Mouse (Mus musculus): Measurements from ENCODE around the gene Sec24b.

Gene Sec24b

DNA sequence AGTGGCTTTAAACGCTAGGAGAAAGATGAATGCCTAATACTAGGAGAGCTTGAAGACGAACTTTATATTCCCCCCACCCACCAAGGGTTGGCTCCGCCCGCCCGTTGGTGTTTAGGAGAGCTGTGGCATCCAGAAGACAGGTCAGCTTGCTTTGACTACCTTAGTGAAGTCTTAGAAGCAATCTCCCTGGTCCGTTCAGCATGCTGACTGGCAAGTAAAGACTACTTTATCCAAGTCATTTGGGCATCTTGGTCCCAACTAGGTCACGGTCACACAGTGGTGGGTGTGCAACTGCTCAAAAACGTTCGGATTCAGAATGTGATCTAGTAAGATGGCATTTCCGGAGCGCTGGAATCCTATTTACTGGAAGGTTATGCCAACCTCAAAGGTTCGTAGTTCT, at the start of gene Sec24b:
Gene Sec24b, minus strand, starts transcription at position 273 of the 400 bp plus-strand sequence.
- ATAC-seq (ENCODE audit: low TSS enrichment) = peak; percentile 50

DNA sequence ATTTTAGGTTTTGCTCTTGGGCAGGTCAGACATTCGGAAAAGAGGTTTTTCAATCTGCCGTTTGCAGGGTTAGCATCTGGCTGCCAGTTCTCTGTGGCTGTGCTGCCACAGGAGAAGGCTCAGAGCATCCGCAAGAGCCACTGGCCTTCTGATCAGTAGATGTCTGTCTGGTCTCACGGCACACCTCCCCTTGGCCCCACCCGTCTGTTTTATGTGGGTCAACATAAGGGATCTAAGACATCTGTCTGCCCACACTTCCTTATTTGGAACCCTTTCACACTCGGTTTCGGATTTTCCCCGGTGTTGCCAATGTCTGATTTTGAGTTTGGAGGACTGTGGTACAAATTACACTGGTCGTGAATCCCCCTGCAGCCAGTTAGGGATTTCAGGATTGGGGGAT, 43.1 kb upstream of the Sec24b start:
- peak; percentile 58 for ATAC-seq (ENCODE audit: low TSS enrichment)

DNA sequence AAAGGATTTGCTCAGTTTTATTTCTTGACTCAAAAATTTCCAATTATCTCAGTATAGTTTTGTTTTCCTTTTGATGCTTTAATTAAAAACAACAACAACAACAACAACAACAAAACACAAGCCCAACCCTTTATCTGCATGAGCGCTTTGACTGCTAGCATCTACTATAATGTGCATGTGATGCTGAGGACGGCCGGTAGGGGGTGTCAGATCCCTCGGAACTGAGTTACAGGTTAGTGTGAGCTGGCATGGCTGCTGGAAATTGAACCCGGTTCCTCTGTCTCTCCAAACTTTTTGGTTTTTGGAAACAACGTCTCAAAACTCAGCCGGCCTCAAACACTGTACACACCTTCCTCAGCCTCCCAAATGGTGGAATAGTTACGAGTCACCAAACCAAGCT, 42.1 kb upstream of the Sec24b start:
- ATAC-seq (ENCODE audit: low TSS enrichment) = peak; percentile 16; the same call in 1 of the 2 replicates

DNA sequence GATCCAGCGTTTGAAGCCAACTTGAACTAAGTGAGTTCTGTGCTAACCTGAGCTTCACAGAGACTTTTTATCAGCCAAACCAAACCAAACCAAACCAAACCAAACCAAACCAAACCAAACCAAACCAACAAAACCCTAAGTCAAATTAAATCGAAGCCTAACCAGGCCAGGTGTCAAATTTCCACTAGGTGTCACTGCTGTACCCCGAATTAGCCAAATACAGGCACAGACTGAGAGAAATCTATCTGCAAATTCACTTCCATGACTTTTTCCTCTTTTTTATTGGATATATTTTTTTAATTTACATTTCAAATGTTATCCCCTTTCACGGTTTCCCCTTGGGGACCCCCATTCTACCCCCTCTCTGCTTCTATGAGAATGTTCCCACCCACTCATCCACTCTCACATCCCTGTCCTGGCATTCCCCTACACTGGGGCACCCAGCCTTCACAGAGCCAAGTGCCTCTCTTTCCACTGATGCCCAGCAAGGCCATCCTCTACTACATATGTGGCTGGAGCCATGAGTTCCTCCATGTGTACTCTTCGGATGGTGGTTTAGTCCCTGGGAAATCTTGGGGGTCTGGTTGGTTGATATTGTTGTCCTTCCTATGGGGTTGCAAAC, 33.9 kb upstream of the Sec24b start:
- peak; percentile 82 for ATAC-seq (ENCODE audit: low TSS enrichment)

DNA sequence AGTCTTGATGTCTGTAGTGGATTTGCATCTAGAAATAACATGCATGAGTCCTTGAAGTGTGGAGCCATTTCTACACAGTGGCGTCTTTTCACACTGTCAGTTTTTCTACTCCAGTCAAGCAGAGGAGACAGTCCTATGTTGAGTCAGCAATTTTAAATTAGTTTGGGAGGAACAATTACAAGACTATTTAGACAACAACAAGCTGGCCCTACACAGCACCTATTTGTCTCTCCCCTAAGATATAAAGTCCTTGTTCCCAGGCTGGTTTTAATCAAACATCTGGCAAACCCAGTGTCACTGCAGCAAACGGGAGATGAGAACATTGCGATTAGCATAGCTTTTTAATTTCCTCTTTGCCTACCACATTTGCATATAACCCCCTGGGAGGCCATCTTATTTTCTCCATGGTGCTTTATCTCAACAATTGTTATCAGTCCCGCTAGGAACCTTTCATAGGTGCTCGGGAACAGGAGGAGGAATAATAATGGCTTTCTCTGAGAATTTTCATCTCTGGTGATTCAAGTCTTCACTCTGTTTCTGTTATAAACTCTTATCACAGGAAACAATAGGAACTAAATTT, 32.9 kb upstream of the Sec24b start:
- no peak for ATAC-seq (ENCODE audit: low TSS enrichment)

DNA sequence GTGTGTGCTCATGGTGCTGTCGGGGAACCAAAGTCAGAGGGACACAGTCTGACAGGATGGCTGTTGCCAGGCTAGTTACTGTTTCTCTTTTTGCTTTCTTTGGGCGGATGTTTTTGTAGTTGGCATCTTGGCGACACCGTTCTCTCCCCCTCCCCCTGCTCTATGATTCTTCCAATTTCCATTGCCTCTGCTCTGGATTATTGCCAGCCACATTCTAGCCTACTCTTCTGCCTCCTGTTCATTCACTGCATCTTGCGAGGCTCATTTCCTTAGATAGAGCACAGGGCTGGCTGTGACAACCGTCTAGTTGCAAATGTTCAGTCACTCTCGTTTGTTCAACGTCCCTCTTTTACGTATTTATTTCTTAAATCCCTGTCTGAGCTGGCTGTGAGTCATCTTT, 29.1 kb upstream of the Sec24b start:
- ATAC-seq (ENCODE audit: low TSS enrichment) = no peak; the same call in 1 of the 2 replicates

DNA sequence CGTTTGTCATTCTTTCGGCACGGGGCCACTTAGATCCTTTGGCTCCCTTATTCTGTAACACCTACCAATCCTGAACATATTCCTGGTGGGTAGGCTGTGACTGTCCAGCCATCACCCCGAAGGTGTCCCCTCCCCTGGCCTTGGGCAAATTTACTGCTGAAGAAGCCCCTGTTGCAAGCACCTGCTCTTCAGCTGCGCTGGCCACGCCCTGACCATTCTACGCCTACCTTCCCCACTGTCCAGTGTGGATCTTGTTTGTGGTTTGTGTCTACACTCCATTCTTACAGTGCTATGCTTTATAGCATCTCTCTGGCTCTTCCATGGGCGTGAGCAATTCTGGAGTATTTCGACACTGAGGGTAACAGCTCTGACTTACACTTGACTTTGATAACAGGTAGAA, 27.3 kb upstream of the Sec24b start:
- no peak for ATAC-seq (ENCODE audit: low TSS enrichment)

DNA sequence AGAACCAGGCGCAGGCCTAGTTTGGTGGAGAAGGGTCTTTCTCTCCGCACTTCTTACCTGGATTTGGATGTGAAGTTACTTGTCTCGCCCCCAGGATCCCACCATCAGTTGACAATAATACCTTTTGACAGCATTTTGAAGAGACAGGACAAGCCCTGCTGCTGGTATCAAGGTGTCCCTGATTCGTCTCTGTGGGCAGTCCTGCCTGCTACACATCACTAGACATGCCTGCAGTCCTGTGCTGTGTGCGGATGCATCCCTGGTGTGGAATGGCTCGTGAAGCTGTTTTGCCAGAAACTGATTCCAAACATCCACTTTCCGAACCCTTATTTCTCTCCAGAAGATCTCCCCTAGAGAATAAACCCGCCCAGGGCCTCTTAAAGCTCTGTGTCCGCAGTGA, 26.1 kb upstream of the Sec24b start:
- no peak for ATAC-seq (ENCODE audit: low TSS enrichment)

DNA sequence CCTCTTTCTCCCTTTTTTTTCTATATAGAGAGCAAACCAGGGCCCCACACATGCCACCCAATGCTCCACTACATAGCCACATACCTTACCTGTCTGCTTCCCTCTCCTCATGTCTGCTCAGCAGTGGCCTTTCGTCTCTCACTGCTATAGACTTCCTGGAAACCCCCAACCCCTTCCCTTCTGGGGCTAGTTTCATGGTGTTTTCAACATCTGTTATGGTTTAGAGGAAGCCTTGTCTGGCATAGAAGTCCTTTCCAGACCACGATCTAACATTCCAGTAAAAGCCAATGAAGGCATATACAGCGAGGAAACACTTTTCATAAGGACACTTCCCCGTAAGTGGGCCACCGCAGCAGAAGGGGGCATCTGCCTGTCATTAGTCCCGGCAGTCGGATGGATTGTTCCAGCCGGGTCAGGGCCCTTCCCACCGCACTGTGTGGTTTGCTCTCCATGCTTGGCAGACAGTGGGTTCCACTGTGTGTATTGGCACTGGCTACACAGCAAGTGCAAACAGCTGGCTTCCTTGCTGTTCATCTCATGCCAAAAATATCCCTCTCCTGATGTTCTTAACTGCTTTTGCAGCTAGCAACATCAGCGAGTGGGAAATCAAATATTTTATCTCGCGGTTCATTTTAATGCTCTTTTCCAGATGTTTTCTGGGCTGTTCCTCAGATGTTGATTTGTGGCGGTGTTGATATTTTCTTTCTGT, 25.2 kb upstream of the Sec24b start:
- no peak for ATAC-seq (ENCODE audit: low TSS enrichment)

DNA sequence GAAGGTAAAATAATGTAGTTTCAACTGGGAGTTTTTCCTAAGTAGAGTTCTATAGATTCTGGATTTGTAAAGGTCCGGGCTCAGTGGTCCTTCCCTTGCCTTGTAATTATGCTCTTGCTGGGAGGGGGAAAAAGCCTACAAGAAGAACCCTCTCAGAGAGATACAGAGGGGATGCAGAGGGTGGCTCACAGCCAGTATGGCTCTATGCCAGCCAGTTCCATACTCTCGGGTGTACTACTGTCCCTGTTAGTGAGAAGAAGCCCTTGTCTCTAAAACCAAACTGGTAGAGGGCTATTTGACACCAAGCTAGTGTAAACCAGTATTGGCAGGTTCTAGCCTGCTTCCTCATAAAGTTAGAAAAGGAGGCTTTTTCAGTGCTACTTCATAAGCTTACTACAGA, 22.0 kb upstream of the Sec24b start:
- no peak for ATAC-seq (ENCODE audit: low TSS enrichment)

DNA sequence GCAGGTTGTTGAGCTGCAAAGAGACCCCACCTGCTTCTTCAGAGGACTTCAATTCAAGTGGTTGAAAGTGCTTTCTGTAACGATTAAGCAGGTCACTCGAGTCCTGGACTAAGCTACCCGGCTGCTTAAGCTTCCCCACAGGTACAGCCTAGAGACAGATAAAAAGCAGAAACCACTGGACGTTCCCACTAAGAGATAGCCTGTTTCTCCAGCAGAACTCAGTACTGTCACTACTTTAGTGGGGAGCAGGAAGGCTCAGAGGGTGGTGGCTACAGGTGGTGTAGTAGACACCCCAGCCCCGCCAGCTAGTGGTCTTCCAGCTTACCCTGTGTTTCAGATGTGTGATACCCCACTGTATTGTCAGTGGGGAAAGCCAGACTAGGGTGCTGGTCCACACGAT, 19.3 kb upstream of the Sec24b start:
- no peak for ATAC-seq (ENCODE audit: low TSS enrichment)

DNA sequence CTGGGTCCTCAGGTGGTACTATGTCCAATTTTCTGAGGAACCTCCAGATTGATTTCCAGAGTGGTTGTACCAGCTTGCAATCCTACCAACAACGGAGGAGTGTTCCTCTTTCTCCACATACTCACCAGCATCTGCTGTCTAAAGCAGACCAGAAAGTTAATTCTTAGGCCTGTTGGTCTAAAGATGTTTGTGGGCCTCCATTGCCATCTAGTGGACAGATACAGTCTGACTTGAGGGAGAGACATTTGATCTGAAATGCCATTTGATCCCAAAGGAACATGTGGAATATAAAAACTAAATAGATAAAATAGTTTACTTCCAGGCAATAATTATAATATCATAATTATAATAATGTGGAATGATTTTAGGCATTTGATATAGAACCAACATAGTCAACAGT, 18.4 kb upstream of the Sec24b start:
- peak; percentile 97 for ATAC-seq (ENCODE audit: low TSS enrichment)

DNA sequence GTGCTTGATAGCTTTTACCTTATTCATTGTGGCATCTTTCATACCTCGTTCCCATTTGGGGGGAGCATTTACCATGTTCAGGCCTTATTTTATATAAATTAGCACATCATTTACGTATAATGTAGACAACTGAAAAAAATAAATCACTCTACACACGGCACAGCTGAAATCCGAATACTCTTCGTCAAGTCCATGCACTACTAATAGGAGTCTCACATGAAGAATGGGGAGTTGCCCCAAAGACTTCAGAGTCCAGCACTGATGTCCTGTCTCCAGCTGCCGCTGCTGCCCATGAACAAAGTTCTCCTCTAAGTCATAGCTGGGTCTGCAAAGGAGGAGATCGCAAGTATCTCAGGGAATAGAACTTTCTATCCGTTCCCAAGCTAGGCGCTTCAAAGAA, 15.9 kb upstream of the Sec24b start:
- ATAC-seq (ENCODE audit: low TSS enrichment) = no peak

DNA sequence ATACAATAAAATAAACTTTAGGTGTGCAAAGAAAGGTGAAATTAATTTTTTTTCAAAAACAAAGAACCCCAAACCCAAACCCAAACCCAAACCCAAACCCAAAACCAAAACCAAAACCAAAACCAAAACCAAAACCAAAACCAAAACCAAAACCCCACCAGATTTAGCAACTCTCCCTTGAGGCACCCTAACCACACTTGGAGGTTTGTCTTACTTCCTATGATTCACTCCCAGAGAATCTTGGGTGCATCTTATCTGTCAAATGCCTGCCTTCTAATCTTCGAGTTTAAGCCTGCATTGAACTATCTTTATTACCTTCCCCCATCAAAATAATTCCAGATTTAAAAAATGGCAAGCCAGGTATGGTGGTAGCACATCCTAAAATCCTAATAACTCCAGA, 14.4 kb upstream of the Sec24b start:
- ATAC-seq (ENCODE audit: low TSS enrichment) = no peak

DNA sequence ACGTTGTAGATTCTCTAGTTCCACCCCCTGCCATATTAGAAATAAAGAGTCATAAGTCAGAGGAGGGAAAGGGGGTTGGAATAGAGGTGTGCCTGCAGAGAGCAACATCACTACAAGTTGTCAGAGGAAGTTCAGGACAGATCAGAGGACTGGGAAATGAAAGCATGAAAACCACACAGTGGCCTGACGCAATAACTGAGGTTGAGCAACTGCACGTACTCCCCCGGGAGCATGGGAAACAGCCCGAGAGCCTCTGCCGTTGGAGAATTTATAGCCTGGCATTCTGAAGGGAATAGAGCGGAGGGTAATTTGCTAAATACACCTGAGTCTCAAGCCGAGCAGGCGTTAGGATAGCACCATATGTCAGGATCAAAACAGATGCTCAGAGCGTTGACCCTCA, 11.7 kb upstream of the Sec24b start:
- no peak for ATAC-seq (ENCODE audit: low TSS enrichment)

DNA sequence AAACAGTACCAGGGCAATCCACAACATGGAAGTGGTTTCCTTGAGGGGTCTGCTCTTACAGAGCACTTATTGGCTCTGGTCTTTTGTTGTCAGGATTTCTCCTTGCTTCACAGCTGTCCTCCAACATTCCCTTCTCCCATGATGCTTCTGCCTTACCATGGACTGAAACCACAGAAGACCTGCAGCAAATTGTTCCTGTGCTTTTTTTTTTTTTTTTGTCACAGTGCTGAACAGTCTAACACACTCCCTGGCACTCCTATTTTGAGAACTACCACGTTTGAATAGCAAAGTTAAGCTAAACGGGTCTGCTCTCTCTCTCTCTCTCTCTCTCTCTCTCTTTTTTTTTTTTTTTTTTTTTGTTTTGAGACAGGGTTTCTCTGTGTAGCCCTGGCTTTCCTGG, 10.6 kb upstream of the Sec24b start:
- no peak for ATAC-seq (ENCODE audit: low TSS enrichment)

DNA sequence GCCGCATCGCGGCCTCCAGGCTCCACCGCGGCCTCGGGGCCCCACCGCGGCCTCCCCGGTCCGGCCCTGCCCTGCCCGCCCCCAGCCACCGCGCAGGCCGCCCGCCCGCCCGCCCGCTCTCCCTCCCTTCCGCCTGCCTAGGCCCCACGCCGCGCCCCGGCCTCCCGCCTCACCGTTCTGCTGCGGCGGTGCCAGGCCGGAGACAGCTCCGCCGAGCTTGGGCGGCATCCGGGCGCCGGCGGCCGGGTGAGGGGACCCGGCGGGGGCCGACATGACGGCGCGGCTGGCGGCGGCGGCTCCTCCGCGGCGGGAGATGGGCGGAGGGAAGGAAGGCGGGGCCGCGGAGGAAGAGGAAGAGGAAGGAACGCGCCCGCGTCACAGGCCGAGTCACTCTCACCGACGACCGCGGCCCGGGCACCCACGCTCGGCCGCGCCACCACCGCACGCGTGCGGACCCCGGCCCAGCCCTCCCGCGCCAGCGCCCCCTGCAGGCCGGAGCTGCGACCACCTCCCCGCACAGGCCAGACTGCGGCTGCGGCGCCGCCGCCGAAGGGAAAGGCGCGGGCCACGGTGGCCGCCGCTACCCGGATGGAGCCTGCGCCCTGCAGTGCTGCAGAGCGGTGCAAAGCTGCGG, 840 bp downstream of the Sec24b start:
- peak; percentile 92 for ATAC-seq (ENCODE audit: low TSS enrichment)

DNA sequence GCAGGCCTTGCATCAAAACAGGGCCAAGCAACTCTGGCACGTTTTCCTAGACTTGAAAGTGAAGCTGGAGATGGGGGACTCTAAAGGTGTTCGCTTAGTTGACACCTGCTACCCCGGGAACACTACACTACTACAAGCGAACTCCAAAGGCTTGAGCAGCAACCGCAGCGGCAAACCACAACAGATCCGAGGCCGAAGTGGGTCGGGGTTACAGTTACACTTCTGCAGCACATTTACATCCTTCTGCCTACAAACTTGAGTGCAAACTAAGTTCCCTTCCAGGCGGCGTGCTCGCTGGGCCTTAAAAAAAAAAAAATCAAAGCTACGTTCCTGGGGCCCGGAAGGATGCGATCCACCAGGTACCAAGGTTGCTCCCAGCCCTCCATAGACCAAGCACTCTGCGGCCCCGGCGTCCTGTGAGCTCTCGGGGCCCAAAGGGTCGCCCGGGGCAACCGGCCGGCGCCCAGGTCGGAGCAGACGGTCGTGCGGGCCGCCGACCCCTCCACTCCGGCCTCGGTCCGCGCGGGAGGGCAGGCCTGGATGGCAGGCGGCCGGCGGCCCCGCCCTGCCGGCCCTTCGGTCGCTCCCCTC, 1.5 kb downstream of the Sec24b start:
- peak; percentile 22; the same call in 1 of the 2 replicates for ATAC-seq (ENCODE audit: low TSS enrichment)

DNA sequence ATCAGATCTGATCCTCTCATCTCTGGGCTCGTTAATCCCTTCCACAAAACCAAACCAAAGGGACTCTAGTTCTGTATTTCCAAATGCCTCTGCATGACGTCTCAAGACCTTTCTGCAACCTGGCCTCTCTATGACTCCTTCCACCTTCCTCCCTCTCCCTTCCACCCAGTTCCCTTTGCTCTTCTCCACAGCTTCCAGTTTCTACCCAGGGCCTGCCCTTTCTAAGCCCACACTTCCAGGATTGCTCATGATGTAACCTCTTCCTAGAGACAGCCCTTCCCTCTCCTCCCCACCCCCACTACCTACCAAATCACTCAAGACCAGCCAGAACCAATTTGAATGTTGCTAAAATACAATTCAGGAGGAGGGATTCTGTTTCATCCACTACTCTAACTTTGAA, 2.9 kb downstream of the Sec24b start:
- ATAC-seq (ENCODE audit: low TSS enrichment) = no peak

DNA sequence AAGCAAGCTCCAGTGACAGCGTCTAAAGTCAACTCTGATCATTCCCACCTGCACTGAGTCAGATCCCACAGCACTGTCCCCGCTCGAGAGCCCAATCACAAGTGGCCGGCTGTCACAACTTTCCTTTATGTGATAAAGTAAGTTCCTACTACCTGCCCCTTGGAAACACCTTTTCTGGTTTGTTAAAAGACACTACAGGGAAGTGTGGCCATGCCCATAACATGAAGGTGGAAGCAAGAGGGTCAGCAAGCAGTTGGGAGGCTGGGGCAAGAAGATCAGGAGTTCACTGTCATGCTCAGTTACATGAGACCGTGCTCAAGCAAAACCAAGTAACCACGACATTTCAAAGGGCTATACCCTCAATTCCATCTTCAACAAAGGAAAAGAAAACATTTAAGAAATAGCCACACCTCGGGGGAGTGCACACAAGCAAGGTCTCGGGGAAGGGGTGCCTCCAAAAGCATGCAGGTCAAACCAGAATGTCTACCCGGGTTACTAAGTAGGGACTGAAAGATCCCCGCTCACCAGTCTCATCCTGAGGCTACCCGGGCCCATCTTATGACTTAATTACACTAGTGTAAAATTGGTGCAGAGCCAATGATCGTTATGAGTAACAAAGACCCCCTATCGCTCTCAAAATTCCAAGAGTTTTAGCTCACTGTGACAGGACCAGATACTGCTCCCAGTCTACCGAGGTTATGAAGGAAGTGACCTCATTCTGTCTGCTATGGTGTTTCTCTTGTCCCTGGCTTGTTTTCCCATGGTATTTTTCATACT, 3.6 kb downstream of the Sec24b start:
- ATAC-seq (ENCODE audit: low TSS enrichment) = no peak

All from frontal cortex, adult (tissue).